Comparison of ENCODE assay signal across 25 mouse cellular contexts in genomic region chr15:80148565-80148964, GRCm38 (mm10). TPM values are rescaled to one million over a fixed set of nuclear protein-coding genes. Genes with fewer than 3 reads are reported as not detected.
DNase-seq lines count a peak whose midpoint lies in the region; ATAC-seq and TF ChIP-seq lines count a peak whose summit lies in the region.
"Had no signal": no experiment of that assay in that cellular context is flagged by ENCODE, and none has a peak within 500 bp of the region (broad histone marks: within the 10 kb centered on the region; RNA-seq: fewer than 3 reads in every experiment).

No protein-coding gene starts in this region.

- 76% methylated on average over 8 of the region's 8 CpGs for WGBS in cerebellum, adult 2 months
- 76% methylated on average over 8 of the region's 8 CpGs for WGBS in kidney, adult 2 months

- H3K4me3 ChIP-seq in cerebellum, adult 2 months (replicated peaks; ENCODE audit: insufficient read depth, low read depth, low read length) = no peak overlapping the region
- H3K4me3 ChIP-seq in kidney, adult 2 months (ENCODE audit: insufficient read depth, low read depth, low read length) = peak overlapping the region; percentile 36; the same call in 1 of the 2 replicates
- H3K4me3 ChIP-seq: embryonic facial prominence, embryonic 12.5 days; forebrain, embryonic 15.5 days; heart, embryonic 12.5 days; layer of hippocampus, adult 2 months; liver, embryonic 12.5 days; midbrain, embryonic 12.5 days; myocyte had no signal

- DNase-seq in cerebellum, adult 11-12 months = peak; percentile 33
- DNase-seq in cerebellum, adult 2 months = no peak
- no peak for DNase-seq in kidney, adult 2 months
- no peak for DNase-seq in kidney, postnatal 4 days
- DNase-seq in naive thymus-derived CD4-positive, alpha-beta T cell, adult 2 months (ENCODE audit: low read depth) = peak; percentile 39
- peak; percentile 61 for DNase-seq in thymus, postnatal 25 days
- no peak for DNase-seq in retina, postnatal 1 day
- DNase-seq: adrenal gland, postnatal 36 days; cerebellum, adult 8-10 months; kidney, adult 18-20 months; kidney, postnatal 10 days; left cerebral cortex, postnatal 4 days; lung, adult 2 months; right cerebral cortex, postnatal 25 days had no signal

- no peaks in the 10 kb centered on the region for H3K27me3 ChIP-seq in cerebellum, adult 2 months (ENCODE audit: control insufficient read depth, insufficient read depth, low read length)
- H3K27me3 ChIP-seq in kidney, adult 2 months (replicated peaks; ENCODE audit: control insufficient read depth, insufficient read depth, low read length) = no peaks in the 10 kb centered on the region
- H3K27me3 ChIP-seq: embryonic facial prominence, embryonic 12.5 days; forebrain, embryonic 15.5 days; heart, embryonic 12.5 days; liver, embryonic 12.5 days; midbrain, embryonic 12.5 days had no signal

- ATAC-seq in monocyte, adult 5-6 weeks (replicated peaks; ENCODE audit: insufficient number of reproducible peaks, low FRiP score, low TSS enrichment, poor library complexity, severe bottlenecking) = no peak
- ATAC-seq: forebrain, embryonic 15.5 days; liver, embryonic 12.5 days had no signal

- no peaks in the 10 kb centered on the region for H3K36me3 ChIP-seq in kidney, adult 2 months (ENCODE audit: control insufficient read depth, insufficient read depth, low read length)

- no peak overlapping the region for H3K27ac ChIP-seq in cerebellum, adult 2 months (ENCODE audit: insufficient read depth, low read length)
- no peak overlapping the region for H3K27ac ChIP-seq in kidney, adult 2 months (ENCODE audit: insufficient read depth, low read depth, low read length)
- H3K27ac ChIP-seq: embryonic facial prominence, embryonic 12.5 days; forebrain, embryonic 15.5 days; layer of hippocampus, adult 2 months; liver, embryonic 12.5 days; midbrain, embryonic 12.5 days had no signal

- TF ChIP-seq CTCF in cerebellum, adult 2 months (IDR thresholded peaks at IDR 0.05; ENCODE audit: borderline replicate concordance, insufficient read depth, low read depth, low read length) = no peak
- TF ChIP-seq CTCF in kidney, adult 2 months (conservative IDR thresholded peaks at IDR 0.05; ENCODE audit: insufficient read depth, insufficient read length, low read depth, low read length) = no peak

- TF ChIP-seq POLR2A in cerebellum, adult 2 months (IDR thresholded peaks at IDR 0.05; ENCODE audit: borderline replicate concordance, insufficient read depth, low read length) = no peak
- no peak for TF ChIP-seq POLR2A in kidney, adult 2 months (IDR thresholded peaks at IDR 0.05; ENCODE audit: low read depth, low read length)

- H3K4me1 ChIP-seq in cerebellum, adult 2 months (ENCODE audit: control insufficient read depth, insufficient read depth, low read length) = peaks cover 5% of the 10 kb centered on the region; the same call in 1 of the 2 replicates
- H3K4me1 ChIP-seq in kidney, adult 2 months (ENCODE audit: control insufficient read depth, insufficient read depth, low read length) = no peaks in the 10 kb centered on the region
- H3K4me1 ChIP-seq: forebrain, embryonic 15.5 days had no signal

RNA-seq across cellular contexts. Expression of gene Tab1, which starts 15.6 kb away (rescaled TPM):
- polyA plus RNA-seq in cerebellum, adult 2 months (2012; rRNA removed) = 50.0 and 50.2 TPM in 2 replicates
- polyA plus RNA-seq in kidney, adult 2 months (2012; rRNA removed) = 26.7 and 28.5 TPM in 2 replicates
- 11.6 to 17.4 TPM (median 12.4 TPM) in 3 replicates for total RNA-seq in monocyte, adult 5-6 weeks (2017)

RNA-seq across cellular contexts. Expression of gene Mgat3, which starts 25.0 kb away (rescaled TPM):
- polyA plus RNA-seq in cerebellum, adult 2 months (2012; rRNA removed) = 106 and 114 TPM in 2 replicates
- polyA plus RNA-seq in kidney, adult 2 months (2012; rRNA removed) = 70.5 and 77.1 TPM in 2 replicates
- total RNA-seq in monocyte, adult 5-6 weeks (2017) = 0.19 TPM in 1 of 3 replicates, not detected in the others
- total RNA-seq: common myeloid progenitor, adult 5-6 weeks; hematopoietic stem cell, adult 5-6 weeks had no signal

RNA-seq across cellular contexts. Expression of gene Rpl3, which starts 56.9 kb away (rescaled TPM):
- polyA plus RNA-seq in cerebellum, adult 2 months (2012; rRNA removed) = 678 and 692 TPM in 2 replicates
- polyA plus RNA-seq in kidney, adult 2 months (2012; rRNA removed) = 511 and 689 TPM in 2 replicates
- total RNA-seq in monocyte, adult 5-6 weeks (2017) = 1,359 to 1,501 TPM (median 1,441 TPM) in 3 replicates

RNA-seq across cellular contexts. Expression of gene Syngr1, which starts 57.4 kb away (rescaled TPM):
- polyA plus RNA-seq in cerebellum, adult 2 months (2012; rRNA removed) = 448 and 455 TPM in 2 replicates
- polyA plus RNA-seq in kidney, adult 2 months (2012; rRNA removed) = 94.8 and 106 TPM in 2 replicates
- not detected in 3 replicates for total RNA-seq in monocyte, adult 5-6 weeks (2017)
- total RNA-seq: neutrophil, adult 5-6 weeks had no signal

Comparison
In these comparisons a context has a peak if more than half of its experiments do, and no peak if none do; other contexts are left out.
1. DNase-seq: peak in cerebellum, adult 11-12 months (single experiment), naive thymus-derived CD4-positive, alpha-beta T cell, adult 2 months (single experiment) and thymus, postnatal 25 days (single experiment); none in cerebellum, adult 2 months (0 of 2), kidney, adult 2 months (single experiment), kidney, postnatal 4 days (0 of 2) and retina, postnatal 1 day (single experiment).